Mouse (Mus musculus) brain, embryonic 18.5 days (tissue): ENCODE measurements around the gene Uck2.

Experiments used
- DNase-seq: peaks from one replicate; pipeline ENCODE4 v3.0.0-alpha.2; 2012; ENCODE audit warnings: low read depth, low spot score

Uck2 gene

DNA sequence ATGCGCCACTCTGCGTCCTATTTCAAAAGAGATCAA lies at the start of gene Uck2:
TSS of gene Uck2 (minus strand) at position 1 of the 36 bp plus-strand sequence.
- DNase-seq = no peak

DNA sequence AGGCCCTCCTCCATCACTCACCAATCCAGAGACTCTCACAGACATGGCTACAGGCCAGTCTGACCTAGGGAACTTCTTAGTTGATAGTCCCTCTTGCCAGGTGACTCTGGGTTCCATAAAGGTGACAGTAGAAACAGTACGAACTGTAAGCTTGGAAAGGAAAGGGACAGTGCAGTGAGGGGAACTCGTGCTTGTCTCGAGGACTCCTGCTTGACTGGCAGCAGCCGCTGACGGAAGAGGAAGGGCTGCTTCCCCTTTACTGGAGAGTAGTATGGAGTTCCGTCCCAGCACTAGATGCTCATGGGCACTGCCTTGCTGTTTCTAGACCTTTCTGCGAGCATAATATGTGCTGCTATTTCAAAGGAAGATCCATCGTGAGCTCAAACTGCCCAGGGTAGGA lies 46.0 kb upstream of the Uck2 start:
- no peak for DNase-seq

GRCm38 (mm10) chr1:167328776-167329175 lies 43.7 kb upstream of the Uck2 start:
- no peak for DNase-seq

GRCm38 (mm10) chr1:167321691-167322090 lies 36.6 kb upstream of the Uck2 start:
- no peak for DNase-seq

- DNase-seq = no peak
Observed at GRCm38 (mm10) chr1:167313220-167313619, 28.1 kb upstream of the Uck2 start.

GRCm38 (mm10) chr1:167312367-167312766 lies 27.2 kb upstream of the Uck2 start:
- no peak for DNase-seq

DNA sequence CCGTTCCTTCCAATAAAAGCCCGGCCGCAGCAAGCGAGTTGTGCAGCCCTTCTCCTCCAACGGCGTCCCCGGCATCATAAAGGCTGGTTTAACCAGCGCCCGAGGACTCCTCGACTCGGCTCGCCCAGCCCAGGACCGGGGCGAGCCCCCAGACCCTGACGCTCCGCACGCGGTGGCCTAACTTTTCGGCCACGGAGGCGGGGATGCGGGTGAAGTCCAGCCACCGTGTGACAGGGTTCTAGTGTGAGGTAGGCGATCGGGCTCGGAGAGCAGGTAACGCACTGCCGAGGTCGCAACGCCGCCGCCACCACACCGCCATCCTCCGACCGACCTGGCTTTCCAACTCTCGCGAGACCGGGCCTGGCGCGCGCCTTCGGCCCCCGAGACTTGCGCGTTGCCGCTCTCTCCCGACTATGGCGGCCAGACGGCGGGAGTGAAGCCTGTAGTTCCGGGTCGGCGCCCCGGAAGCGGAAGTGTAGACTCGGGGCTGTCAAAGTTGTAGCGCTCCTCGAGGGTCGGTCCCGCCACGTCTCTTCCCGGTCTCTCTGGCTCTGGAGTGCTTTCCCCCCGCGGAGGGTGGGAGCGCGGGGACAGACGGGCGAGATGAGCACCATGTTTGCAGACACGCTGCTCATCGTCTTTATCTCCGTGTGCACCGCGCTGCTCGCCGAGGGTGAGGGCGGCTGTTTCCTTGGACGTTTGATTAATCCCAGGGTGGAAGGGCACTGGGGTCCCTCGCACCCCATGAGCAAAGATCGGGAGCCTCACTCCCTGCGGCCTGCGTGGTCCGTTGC lies 23.3 kb upstream of the Uck2 start, which contains the start of gene Tmco1:
TSS of gene Tmco1 (plus strand) at position 118 of the 794 bp plus-strand sequence.
- DNase-seq = peak; percentile 89

DNA sequence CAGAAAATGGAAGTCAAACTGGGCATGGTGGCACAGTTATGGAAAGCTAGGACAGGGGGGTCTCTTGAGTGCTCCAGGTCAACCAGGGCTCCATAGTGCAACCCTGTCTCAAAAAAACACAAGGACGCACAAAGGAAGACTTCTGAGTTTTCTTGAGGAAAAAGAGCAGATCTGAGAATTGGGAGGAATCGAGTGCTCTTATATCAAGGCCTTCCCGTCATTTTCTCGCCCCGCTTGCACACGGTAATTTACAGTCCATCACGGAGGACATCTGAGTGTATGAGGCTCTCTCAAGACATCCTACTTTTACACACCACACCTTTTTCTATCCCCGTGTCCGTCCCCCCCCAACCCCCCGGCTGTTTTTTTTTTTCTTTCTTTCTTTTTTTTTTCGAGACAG lies 22.6 kb upstream of the Uck2 start:
- no peak for DNase-seq

DNA sequence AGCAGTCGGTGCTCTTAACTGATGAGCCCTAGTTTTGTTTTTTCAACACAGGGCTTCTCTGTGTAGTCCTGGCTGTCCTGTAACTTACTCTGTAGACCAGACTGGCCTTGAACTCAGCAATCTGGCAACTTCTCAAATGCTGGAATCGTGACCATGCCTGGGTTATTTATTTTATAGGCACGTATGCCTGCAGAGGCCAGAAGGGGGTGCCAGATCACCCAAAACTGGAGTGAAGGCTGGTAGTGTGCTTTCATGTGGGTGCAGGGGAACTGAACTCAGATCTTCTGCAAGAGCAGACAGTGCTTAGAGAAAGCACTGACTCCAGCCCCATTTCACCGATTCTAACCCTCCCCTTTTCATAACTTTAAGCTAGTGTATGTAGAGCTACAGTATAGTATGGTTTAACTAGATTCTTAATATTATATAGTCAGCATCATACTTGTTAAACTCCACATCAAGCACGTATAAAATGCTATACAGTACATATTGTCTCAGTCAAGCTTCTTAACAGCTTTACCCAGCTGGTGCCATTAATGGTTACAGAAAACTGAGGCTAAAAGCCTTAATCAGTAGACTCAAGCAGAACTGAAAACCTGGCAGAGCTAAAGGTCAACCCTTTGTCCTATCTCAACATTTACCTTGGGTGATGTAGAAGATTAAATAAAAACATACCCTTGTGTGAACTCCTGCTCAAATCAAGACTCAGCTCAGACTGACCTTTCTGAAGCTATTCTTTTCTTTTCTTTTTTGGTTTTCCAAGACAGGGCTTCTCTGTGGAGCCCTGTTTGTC lies 21.5 kb upstream of the Uck2 start:
- DNase-seq = no peak

GRCm38 (mm10) chr1:167305501-167306137 lies 20.5 kb upstream of the Uck2 start:
- DNase-seq = no peak

- no peak for DNase-seq
Observed at GRCm38 (mm10) chr1:167300122-167300521, 15.0 kb upstream of the Uck2 start.

- DNase-seq = no peak
Observed at GRCm38 (mm10) chr1:167295679-167296402, 10.7 kb upstream of the Uck2 start.

- no peak for DNase-seq
Observed at GRCm38 (mm10) chr1:167292447-167292846, 7.3 kb upstream of the Uck2 start.

GRCm38 (mm10) chr1:167291610-167292009 lies 6.5 kb upstream of the Uck2 start:
- no peak for DNase-seq

GRCm38 (mm10) chr1:167290263-167290592 lies 5.1 kb upstream of the Uck2 start:
- DNase-seq = no peak

- no peak for DNase-seq
Observed at GRCm38 (mm10) chr1:167289567-167290262, 4.6 kb upstream of the Uck2 start.

GRCm38 (mm10) chr1:167288665-167289538 lies 3.8 kb upstream of the Uck2 start:
- DNase-seq = no peak

GRCm38 (mm10) chr1:167287156-167287555 lies 2.0 kb upstream of the Uck2 start:
- no peak for DNase-seq

DNA sequence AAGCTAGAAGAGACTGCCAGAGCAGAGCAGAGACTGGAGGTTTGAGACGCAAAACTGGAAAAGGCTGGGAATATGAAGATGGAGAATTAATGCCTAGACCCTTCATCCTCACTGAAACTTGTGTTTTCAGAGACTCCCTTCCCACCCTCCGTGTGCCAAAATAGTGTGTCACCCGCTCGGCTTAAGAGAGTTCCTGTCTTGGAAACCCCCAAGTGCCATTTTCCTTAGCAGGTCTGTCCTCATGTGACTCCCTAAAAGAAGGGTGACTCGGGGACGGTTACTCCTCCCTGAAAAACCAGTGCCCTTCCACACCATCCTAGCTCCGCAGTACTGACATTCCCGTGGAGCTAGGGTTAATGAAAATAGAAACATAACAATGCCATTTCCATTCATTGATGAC lies 236 bp upstream of the Uck2 start:
- no peak for DNase-seq

GRCm38 (mm10) chr1:167284837-167285319 lies 242 bp downstream of the Uck2 start:
- peak; percentile 47 for DNase-seq
